Mouse (Mus musculus): ENCODE measurements around the gene Hsd17b12. TPM values are rescaled to one million over a fixed set of nuclear protein-coding genes. Genes with fewer than 3 reads are reported as not detected.

Hsd17b12 gene
- total and polyA plus RNA-seq, 3 experiments: 70.7 to 117 (median 114) TPM

- dilution Hi-C loops (cut with MboI; ENCODE audit: extremely low pct_ligation_motif_present, extremely low pct_unique_long_range_greater_than_20kb, low sequenced_read_pairs) (no loop called here), in situ Hi-C loops (cut with MboI; ENCODE audit: low pct_ligation_motif_present, low pct_unique_long_range_greater_than_20kb, low sequenced_read_pairs) (no loop called here)
- no peak overlapping the region for H3K9ac ChIP-seq (ENCODE audit: insufficient read depth, low read depth)
- H3K4me1 ChIP-seq (ENCODE audit: control insufficient read depth in 1 of 2, insufficient read depth in 2 of 2): peaks cover 0 to 18% of the 10 kb centered on the region in 2 experiments; a peak in 2 of 4 replicates
- H3K4me3 ChIP-seq (replicated peaks in 1 of 3; ENCODE audit: low read depth in 2 of 3, low read length in 2 of 3, poor library complexity in 1 of 3): no peak overlapping the region
- no peaks in the 10 kb centered on the region for H3K27me3 ChIP-seq (replicated peaks)
- H3K36me3 ChIP-seq (replicated peaks in 1 of 2; ENCODE audit: control insufficient read depth in 1 of 2, insufficient read depth in 1 of 2, low read length in 1 of 2): peaks cover 0 to 22% of the 10 kb centered on the region in 2 experiments
- no peak for DNase-seq (ENCODE audit: extremely low read depth)
- no peak for TF ChIP-seq MAX (IDR thresholded peaks at IDR 0.05; ENCODE audit: low read length)
- H3K4me2 ChIP-seq (ENCODE audit: insufficient read depth, low read depth, poor library complexity, severe bottlenecking): no peak overlapping the region
- H3K27ac ChIP-seq (ENCODE audit: insufficient read depth, low read depth): no peak overlapping the region
- peaks cover 7% of the 10 kb centered on the region for H3K79me2 ChIP-seq (replicated peaks; ENCODE audit: control insufficient read depth, extremely low read depth, insufficient read depth, poor library complexity, severe bottlenecking)
- no peaks in the 10 kb centered on the region for H3K9me3 ChIP-seq (replicated peaks; ENCODE audit: low read length)
These were observed 20.9 kb downstream of the Hsd17b12 start for GRCm38 (mm10) chr2:94136837-94137236.

GRCm38 (mm10) chr2:94128496-94128895 lies 29.3 kb downstream of the Hsd17b12 start:
- Histone ChIP-seq H3K4me1 (ENCODE audit: control insufficient read depth in 1 of 2, insufficient read depth in 2 of 2) (peaks cover 0 to 26% of the 10 kb centered on the region in 2 experiments; a peak in 2 of 4 replicates), H3K27ac (ENCODE audit: insufficient read depth, low read depth) (no peak overlapping the region), H3K27me3 (replicated peaks) (no peaks in the 10 kb centered on the region), H3K36me3 (replicated peaks in 1 of 2; ENCODE audit: control insufficient read depth in 1 of 2, insufficient read depth in 1 of 2, low read length in 1 of 2) (peaks cover 0 to 17% of the 10 kb centered on the region in 2 experiments), H3K9ac (ENCODE audit: insufficient read depth, low read depth) (no peak overlapping the region), H3K9me3 (replicated peaks; ENCODE audit: low read length) (no peaks in the 10 kb centered on the region), H3K4me2 (ENCODE audit: insufficient read depth, low read depth, poor library complexity, severe bottlenecking) (no peak overlapping the region), H3K79me2 (replicated peaks; ENCODE audit: control insufficient read depth, extremely low read depth, insufficient read depth, poor library complexity, severe bottlenecking) (peaks cover 8% of the 10 kb centered on the region), H3K4me3 (replicated peaks in 1 of 3; ENCODE audit: low read depth in 2 of 3, low read length in 2 of 3, poor library complexity in 1 of 3) (no peak overlapping the region)
- dilution Hi-C loops (cut with MboI; ENCODE audit: extremely low pct_ligation_motif_present, extremely low pct_unique_long_range_greater_than_20kb, low sequenced_read_pairs): no loop called here
- DNase-seq (ENCODE audit: extremely low read depth): no peak
- in situ Hi-C loops (cut with MboI; ENCODE audit: low pct_ligation_motif_present, low pct_unique_long_range_greater_than_20kb, low sequenced_read_pairs): no loop called here
- TF ChIP-seq SIN3A (IDR thresholded peaks at IDR 0.05; ENCODE audit: low read length) (no peak), PAX5 (IDR thresholded peaks at IDR 0.05; ENCODE audit: low read length) (no peak), MEF2A (IDR thresholded peaks at IDR 0.05; ENCODE audit: borderline replicate concordance, low read depth, low read length) (no peak), CHD1 (IDR thresholded peaks at IDR 0.05; ENCODE audit: low read depth, low read length) (no peak), MXI1 (IDR thresholded peaks at IDR 0.05; ENCODE audit: low read depth, low read length) (no peak), EP300 (IDR thresholded peaks at IDR 0.05; ENCODE audit: low read length) (no peak), UBTF (IDR thresholded peaks at IDR 0.05; ENCODE audit: low read depth, low read length) (no peak)

- H3K79me2 ChIP-seq (replicated peaks; ENCODE audit: control insufficient read depth, extremely low read depth, insufficient read depth, poor library complexity, severe bottlenecking): peaks cover 19% of the 10 kb centered on the region
- no peaks in the 10 kb centered on the region for H3K9me3 ChIP-seq (replicated peaks; ENCODE audit: low read length)
- H3K4me1 ChIP-seq (ENCODE audit: control insufficient read depth in 1 of 2, insufficient read depth in 2 of 2): peaks cover 0 to 14% of the 10 kb centered on the region in 2 experiments; a peak in 2 of 4 replicates
- H3K36me3 ChIP-seq (replicated peaks in 1 of 2; ENCODE audit: control insufficient read depth in 1 of 2, insufficient read depth in 1 of 2, low read length in 1 of 2): peaks cover 0 to 3% of the 10 kb centered on the region in 2 experiments
- in situ Hi-C loops (cut with MboI; ENCODE audit: low pct_ligation_motif_present, low pct_unique_long_range_greater_than_20kb, low sequenced_read_pairs) (no loop called here), dilution Hi-C loops (cut with MboI; ENCODE audit: extremely low pct_ligation_motif_present, extremely low pct_unique_long_range_greater_than_20kb, low sequenced_read_pairs) (no loop called here)
- no peak overlapping the region for H3K4me3 ChIP-seq (replicated peaks in 1 of 3; ENCODE audit: low read depth in 2 of 3, low read length in 2 of 3, poor library complexity in 1 of 3)
- DNase-seq (ENCODE audit: extremely low read depth): no peak
- TF ChIP-seq TBP (conservative IDR thresholded peaks at IDR 0.05; ENCODE audit: low read depth, low read length): no peak
- TF ChIP-seq POLR2A (IDR thresholded peaks at IDR 0.05; ENCODE audit: low read depth, low read length): no peak
- no peak for TF ChIP-seq USF2 (conservative IDR thresholded peaks at IDR 0.05; ENCODE audit: low read depth, low read length)
- TF ChIP-seq MXI1 (IDR thresholded peaks at IDR 0.05; ENCODE audit: low read depth, low read length): no peak
- TF ChIP-seq ETS1 (conservative IDR thresholded peaks at IDR 0.05; ENCODE audit: low read depth, low read length): no peak
- TF ChIP-seq MYC (IDR thresholded peaks at IDR 0.05; ENCODE audit: low read depth, low read length): no peak
- no peak for TF ChIP-seq EP300 (IDR thresholded peaks at IDR 0.05; ENCODE audit: low read length)
- no peak for TF ChIP-seq JUND (conservative IDR thresholded peaks at IDR 0.05; ENCODE audit: low read depth, low read length)
- TF ChIP-seq MAFK (IDR thresholded peaks at IDR 0.05; ENCODE audit: insufficient replicate concordance, low read length): no peak
- TF ChIP-seq HCFC1 (IDR thresholded peaks at IDR 0.05; ENCODE audit: low read depth, low read length): no peak
- no peak overlapping the region for H3K27ac ChIP-seq (ENCODE audit: insufficient read depth, low read depth)
- H3K9ac ChIP-seq (ENCODE audit: insufficient read depth, low read depth): no peak overlapping the region
- H3K27me3 ChIP-seq (replicated peaks): no peaks in the 10 kb centered on the region
- H3K4me2 ChIP-seq (ENCODE audit: insufficient read depth, low read depth, poor library complexity, severe bottlenecking): no peak overlapping the region
These were observed 35.4 kb downstream of the Hsd17b12 start for GRCm38 (mm10) chr2:94122182-94123041.

Data from CH12.LX (cell line).